8 mouse cellular contexts compared by ENCODE assay signal in the genomic region with DNA sequence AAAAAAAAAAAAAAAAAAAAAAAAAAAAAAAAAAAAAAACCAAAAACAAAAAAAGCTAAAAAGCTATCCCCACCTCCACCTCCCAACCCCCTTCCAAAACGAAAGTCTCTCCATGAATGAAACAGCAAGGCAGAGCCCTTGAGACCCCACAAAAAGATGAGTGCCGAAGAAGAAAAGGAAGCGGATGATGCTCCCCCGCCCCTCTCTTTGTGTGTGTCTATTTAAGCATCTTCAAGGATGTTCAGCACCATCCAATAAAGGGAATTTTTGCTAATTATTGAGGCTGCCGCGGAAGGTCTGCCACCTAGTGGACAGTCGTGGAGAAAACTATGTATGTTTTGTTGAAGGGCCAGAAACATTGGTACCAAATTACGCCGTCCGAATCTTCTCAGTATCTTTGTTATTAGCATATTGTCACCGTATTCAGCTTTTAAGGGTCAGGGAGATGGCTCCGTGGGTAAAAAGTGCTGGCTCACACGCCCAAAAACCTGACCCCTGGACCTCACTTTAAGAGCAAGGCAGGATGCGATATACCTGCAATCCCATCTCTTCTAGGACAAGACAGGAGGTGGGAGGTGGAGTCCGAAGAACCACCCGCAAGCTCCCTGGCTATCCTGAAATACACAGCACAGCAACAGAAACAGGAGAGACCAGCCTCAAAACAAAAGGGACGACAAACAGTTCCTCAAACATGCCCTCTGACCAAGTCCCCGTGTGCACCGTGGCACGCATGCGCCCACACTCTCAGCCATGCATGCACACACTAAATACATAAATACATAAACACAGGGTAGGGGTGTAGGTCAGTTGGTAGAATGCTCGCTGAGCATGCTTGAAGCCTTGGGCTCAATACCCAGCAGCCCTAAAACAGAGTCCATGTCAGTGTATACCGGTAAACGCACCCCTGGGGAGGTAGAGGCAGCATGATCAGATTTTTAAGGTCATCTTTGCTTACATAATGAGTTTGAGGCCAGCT. TPM values are rescaled to one million over a fixed set of nuclear protein-coding genes. Genes with fewer than 3 reads are reported as not detected.
A peak's percentile ranks its signal among the peaks of the same experiment; 100 is the strongest.
DNase-seq lines count a peak whose midpoint lies in the region; ATAC-seq and TF ChIP-seq lines count a peak whose summit lies in the region.

No protein-coding gene starts in this region.

- no peak overlapping the region for H3K27ac ChIP-seq in embryonic facial prominence, embryonic 10.5 days (replicated peaks)
- no peak overlapping the region for H3K27ac ChIP-seq in heart, embryonic 15.5 days
- H3K27ac ChIP-seq in liver, embryonic 15.5 days (replicated peaks), result no peak overlapping the region
- H3K27ac ChIP-seq in stomach, postnatal 0 days (replicated peaks), result no peak overlapping the region

- peaks cover 23% of the 10 kb centered on the region for H3K4me1 ChIP-seq in E14TG2a.4 (replicated peaks; ENCODE audit: low read depth, low read length)
- no peaks in the 10 kb centered on the region for H3K4me1 ChIP-seq in embryonic facial prominence, embryonic 10.5 days
- peaks cover 21% of the 10 kb centered on the region for H3K4me1 ChIP-seq in heart, embryonic 15.5 days (replicated peaks)
- H3K4me1 ChIP-seq in liver, embryonic 15.5 days (replicated peaks), result peaks cover 4% of the 10 kb centered on the region
- H3K4me1 ChIP-seq in stomach, postnatal 0 days (replicated peaks; ENCODE audit: control insufficient read depth, insufficient read depth), result no peaks in the 10 kb centered on the region

- peak overlapping the region; percentile 52 for H3K4me2 ChIP-seq in heart, embryonic 15.5 days
- H3K4me2 ChIP-seq in liver, embryonic 15.5 days, result peak overlapping the region; percentile 47
- H3K4me2 ChIP-seq in stomach, postnatal 0 days (replicated peaks; ENCODE audit: low read depth), result no peak overlapping the region

- H3K27me3 ChIP-seq in E14TG2a.4 (ENCODE audit: insufficient read depth, low read length), result no peaks in the 10 kb centered on the region; the same call in 1 of the 2 replicates
- H3K27me3 ChIP-seq in embryonic facial prominence, embryonic 10.5 days (replicated peaks; ENCODE audit: low read depth, poor library complexity, severe bottlenecking), result no peaks in the 10 kb centered on the region
- H3K27me3 ChIP-seq in heart, embryonic 15.5 days, result no peaks in the 10 kb centered on the region
- no peaks in the 10 kb centered on the region for H3K27me3 ChIP-seq in liver, embryonic 15.5 days
- H3K27me3 ChIP-seq in stomach, postnatal 0 days (ENCODE audit: control insufficient read depth, insufficient read depth, low read length), result no peaks in the 10 kb centered on the region

- H3K9me3 ChIP-seq in E14TG2a.4 (ENCODE audit: low read length), result peaks cover 4% of the 10 kb centered on the region; the same call in 1 of the 2 replicates
- H3K9me3 ChIP-seq in embryonic facial prominence, embryonic 10.5 days, result no peaks in the 10 kb centered on the region
- no peaks in the 10 kb centered on the region for H3K9me3 ChIP-seq in heart, embryonic 15.5 days (replicated peaks)
- no peaks in the 10 kb centered on the region for H3K9me3 ChIP-seq in liver, embryonic 15.5 days (replicated peaks)
- H3K9me3 ChIP-seq in stomach, postnatal 0 days (ENCODE audit: control insufficient read depth, low read length), result no peaks in the 10 kb centered on the region

- TF ChIP-seq CTCF in E14TG2a.4 (conservative IDR thresholded peaks at IDR 0.05; ENCODE audit: low read length), result peak; percentile 58
- TF ChIP-seq CTCF in stomach, postnatal 0 days (IDR thresholded peaks at IDR 0.05; ENCODE audit: low read depth), result peak; percentile 87

- TF ChIP-seq EP300 in stomach, postnatal 0 days (optimal IDR thresholded peaks at IDR 0.05), result no peak

- ATAC-seq in heart, embryonic 15.5 days (replicated peaks; ENCODE audit: insufficient number of reproducible peaks, insufficient read depth, low FRiP score, low read depth), result no peak
- no peak; the same call in 1 of the 2 replicates for ATAC-seq in liver, embryonic 15.5 days (ENCODE audit: insufficient read depth)
- no peak for ATAC-seq in stomach, postnatal 0 days (ENCODE audit: low FRiP score, low TSS enrichment)

- peak; percentile 50 for DNase-seq in adrenal gland, postnatal 25 days
- peak; percentile 70 for DNase-seq in embryonic facial prominence, embryonic 10.5 days (ENCODE audit: low spot score)
- peak; percentile 52 to 83 for DNase-seq in kidney, postnatal 36 days
- peak; percentile 60 for DNase-seq in neural tube, embryonic 10.5 days (ENCODE audit: extremely low spot score, low spot score)
- peak; percentile 57 for DNase-seq in stomach, postnatal 0 days (ENCODE audit: low spot score)

- WGBS in embryonic facial prominence, embryonic 10.5 days, result 50% methylated on average over 24 of the region's 24 CpGs
- WGBS in heart, embryonic 15.5 days, result 49% methylated on average over 24 of the region's 24 CpGs
- WGBS in liver, embryonic 15.5 days (ENCODE audit: insufficient replicate concordance), result 42% methylated on average over 24 of the region's 24 CpGs
- WGBS in stomach, postnatal 0 days, result 48% methylated on average over 24 of the region's 24 CpGs

- H3K36me3 ChIP-seq in E14TG2a.4 (ENCODE audit: insufficient read depth, low read length), result no peaks in the 10 kb centered on the region
- no peaks in the 10 kb centered on the region for H3K36me3 ChIP-seq in embryonic facial prominence, embryonic 10.5 days (replicated peaks)
- no peaks in the 10 kb centered on the region for H3K36me3 ChIP-seq in heart, embryonic 15.5 days
- H3K36me3 ChIP-seq in liver, embryonic 15.5 days (replicated peaks), result no peaks in the 10 kb centered on the region
- no peaks in the 10 kb centered on the region for H3K36me3 ChIP-seq in stomach, postnatal 0 days (ENCODE audit: control insufficient read depth, insufficient read depth, low read length)

- no peak overlapping the region for H3K9ac ChIP-seq in heart, embryonic 15.5 days
- no peak overlapping the region for H3K9ac ChIP-seq in liver, embryonic 15.5 days
- no peak overlapping the region for H3K9ac ChIP-seq in stomach, postnatal 0 days (ENCODE audit: low read length)

- H3K4me3 ChIP-seq in E14TG2a.4 (replicated peaks; ENCODE audit: low read length), result peak overlapping the region; percentile 35; the same call in 1 of the 2 replicates
- 0 out of 2 replicates have a peak overlapping the region, but pooled peaks have one; percentile 14 for H3K4me3 ChIP-seq in embryonic facial prominence, embryonic 10.5 days
- H3K4me3 ChIP-seq in heart, embryonic 15.5 days, result peak overlapping the region; percentile 38
- H3K4me3 ChIP-seq in liver, embryonic 15.5 days (replicated peaks), result no peak overlapping the region
- no peak overlapping the region for H3K4me3 ChIP-seq in stomach, postnatal 0 days (ENCODE audit: low read depth, low read length)

RNA-seq across cellular contexts. Expression of gene Osbpl8, which starts 55.6 kb away (rescaled TPM):
- 24.6 and 30.1 TPM in 2 replicates for total RNA-seq in adrenal gland, postnatal 25 days (2021)
- 9.3 and 9.4 TPM in 2 replicates for polyA plus RNA-seq in embryonic facial prominence, embryonic 10.5 days (2016; fragmentation: Nextera tagmentation; extraction: Ambion mirVana)
- polyA plus RNA-seq in heart, embryonic 15.5 days (2015; fragmentation: Nextera tagmentation; extraction: Ambion mirVana), result 26.9 and 32.8 TPM in 2 replicates
- polyA plus RNA-seq in liver, embryonic 15.5 days (2015; fragmentation: Nextera tagmentation; extraction: Ambion mirVana), result 10.0 and 10.2 TPM in 2 replicates
- polyA plus RNA-seq in stomach, postnatal 0 days (2015; fragmentation: Nextera tagmentation; extraction: Ambion mirVana), result 4.5 and 5.1 TPM in 2 replicates

Comparison
In these comparisons a context has a peak if more than half of its experiments do, and no peak if none do; other contexts are left out.
1. H3K4me3 ChIP-seq: peak in E14TG2a.4 (single experiment), embryonic facial prominence, embryonic 10.5 days (single experiment) and heart, embryonic 15.5 days (single experiment); none in liver, embryonic 15.5 days (single experiment) and stomach, postnatal 0 days (single experiment).
2. Peak in every context shown above with its lines, with median percentiles within 50 percentile points of each other: DNase-seq.